ENCODE assay signal across 26 mouse cellular contexts in the genomic region with DNA sequence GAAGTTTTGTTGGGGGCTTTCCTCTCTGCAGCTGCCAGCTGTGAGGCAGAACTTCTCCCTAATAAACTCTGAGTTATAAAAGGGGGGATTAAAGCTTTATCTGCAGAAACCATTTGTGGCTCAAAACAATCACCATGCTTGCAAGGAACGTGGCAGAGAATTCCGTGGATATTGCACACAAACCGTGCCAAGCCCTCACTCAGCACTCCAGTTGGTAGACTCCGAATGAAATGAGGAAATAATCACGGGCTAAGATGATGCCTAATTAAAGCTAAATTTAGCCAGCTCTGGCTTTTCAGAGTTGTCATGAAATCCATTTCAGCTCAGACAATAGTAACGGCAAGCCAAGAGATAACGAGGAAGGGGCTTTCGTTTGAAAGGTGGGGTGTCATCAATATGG. TPM values are rescaled to one million over a fixed set of nuclear protein-coding genes. Genes with fewer than 3 reads are reported as not detected.
A peak's percentile ranks its signal among the peaks of the same experiment; 100 is the strongest.
DNase-seq lines count a peak whose midpoint lies in the region; ATAC-seq and TF ChIP-seq lines count a peak whose summit lies in the region.
"Had no signal": no experiment of that assay in that cellular context is flagged by ENCODE, and none has a peak within 500 bp of the region (broad histone marks: within the 10 kb centered on the region; RNA-seq: fewer than 3 reads in every experiment).

No protein-coding gene starts in this region.

- H3K27me3 ChIP-seq in forebrain, embryonic 15.5 days, result no peaks in the 10 kb centered on the region
- H3K27me3 ChIP-seq in intestine, embryonic 16.5 days (replicated peaks; ENCODE audit: control insufficient read depth, insufficient read depth, low read length), result no peaks in the 10 kb centered on the region
- H3K27me3 ChIP-seq: embryonic facial prominence, embryonic 15.5 days had no signal

- H3K9me3 ChIP-seq in forebrain, embryonic 15.5 days, result no peaks in the 10 kb centered on the region
- H3K9me3 ChIP-seq in intestine, embryonic 16.5 days (ENCODE audit: control insufficient read depth, low read length), result no peaks in the 10 kb centered on the region
- H3K9me3 ChIP-seq: embryonic facial prominence, embryonic 15.5 days; hindbrain, embryonic 13.5 days; limb, embryonic 10.5 days had no signal

- ATAC-seq in forebrain, embryonic 15.5 days (replicated peaks), result peak; percentile 51; the same call in 1 of the 2 replicates
- no peak for ATAC-seq in intestine, embryonic 16.5 days
- ATAC-seq: inflammation-experienced regulatory T-cells, adult 6 months had no signal

- no peak overlapping the region for H3K9ac ChIP-seq in forebrain, embryonic 15.5 days (replicated peaks)
- H3K9ac ChIP-seq in intestine, embryonic 16.5 days (ENCODE audit: low read depth, low read length), result no peak overlapping the region
- H3K9ac ChIP-seq: embryonic facial prominence, embryonic 15.5 days; heart, embryonic 13.5 days; hindbrain, embryonic 13.5 days had no signal

- H3K4me2 ChIP-seq in forebrain, embryonic 15.5 days (replicated peaks), result no peak overlapping the region
- H3K4me2 ChIP-seq in intestine, embryonic 16.5 days (ENCODE audit: low read depth, low read length), result no peak overlapping the region
- H3K4me2 ChIP-seq: embryonic facial prominence, embryonic 15.5 days; heart, embryonic 13.5 days; hindbrain, embryonic 13.5 days had no signal

- no peak overlapping the region; the same call in 1 of the 2 replicates for H3K27ac ChIP-seq in layer of hippocampus, adult 2 months
- H3K27ac ChIP-seq in bone marrow macrophage, adult 2 months (ENCODE audit: insufficient read depth, low read depth, low read length), result peak overlapping the region; percentile 92
- peak overlapping the region; percentile 55 for H3K27ac ChIP-seq in forebrain, embryonic 15.5 days (replicated peaks)
- H3K27ac ChIP-seq in intestine, embryonic 16.5 days (ENCODE audit: low read length), result no peak overlapping the region
- H3K27ac ChIP-seq: embryonic facial prominence, embryonic 15.5 days; heart, adult 2 months; heart, embryonic 13.5 days; hindbrain, embryonic 13.5 days; limb, embryonic 10.5 days had no signal

- H3K36me3 ChIP-seq in forebrain, embryonic 15.5 days, result no peaks in the 10 kb centered on the region
- H3K36me3 ChIP-seq in intestine, embryonic 16.5 days (ENCODE audit: control insufficient read depth, insufficient read depth, low read length), result no peaks in the 10 kb centered on the region
- H3K36me3 ChIP-seq: embryonic facial prominence, embryonic 15.5 days; heart, embryonic 13.5 days; hindbrain, embryonic 13.5 days; limb, embryonic 10.5 days had no signal

- 11% methylated on average over 8 of the region's 8 CpGs for WGBS in forebrain, embryonic 15.5 days
- 73% methylated on average over 8 of the region's 8 CpGs for WGBS in intestine, embryonic 16.5 days

- H3K4me3 ChIP-seq in layer of hippocampus, adult 2 months, result no peak overlapping the region
- H3K4me3 ChIP-seq in bone marrow macrophage, adult 2 months (ENCODE audit: insufficient read depth, low read length), result no peak overlapping the region
- no peak overlapping the region for H3K4me3 ChIP-seq in forebrain, embryonic 15.5 days
- H3K4me3 ChIP-seq in intestine, embryonic 16.5 days (ENCODE audit: low read length), result no peak overlapping the region
- H3K4me3 ChIP-seq: embryonic facial prominence, embryonic 15.5 days; heart, adult 2 months; heart, embryonic 13.5 days; hindbrain, embryonic 13.5 days; limb, embryonic 10.5 days had no signal

- peak; percentile 18 to 34 for DNase-seq in layer of hippocampus, adult 2 months (ENCODE audit: low spot score in 2 of 2)
- DNase-seq in layer of hippocampus, postnatal 25 days (ENCODE audit: extremely low spot score in 1 of 2, low spot score in 1 of 2), result no peak
- DNase-seq in brain, adult 2 months (ENCODE audit: low read depth, low spot score), result peak; percentile 57
- no peak for DNase-seq in kidney, adult 8-10 months
- DNase-seq: adrenal gland, adult 2 months; cerebellum, adult 8-10 months; cerebellum, postnatal 36 days; gastrocnemius, postnatal 25 days; heart, adult 2 months; heart, postnatal 14 days; kidney, adult 2 months; kidney, postnatal 10 days; liver; lung, postnatal 4 days; retina, postnatal 1 day had no signal

- peaks cover 28% of the 10 kb centered on the region for H3K4me1 ChIP-seq in bone marrow macrophage, adult 2 months (ENCODE audit: control insufficient read depth, insufficient read depth, low read length)
- H3K4me1 ChIP-seq in forebrain, embryonic 15.5 days, result peaks cover 15% of the 10 kb centered on the region
- no peaks in the 10 kb centered on the region for H3K4me1 ChIP-seq in intestine, embryonic 16.5 days (ENCODE audit: control insufficient read depth, insufficient read depth, low read length)
- H3K4me1 ChIP-seq: embryonic facial prominence, embryonic 15.5 days; hindbrain, embryonic 13.5 days; limb, embryonic 10.5 days had no signal

- TF ChIP-seq CTCF in layer of hippocampus, adult 2 months (conservative IDR thresholded peaks at IDR 0.05), result no peak
- TF ChIP-seq CTCF in bone marrow macrophage, adult 2 months (IDR thresholded peaks at IDR 0.05; ENCODE audit: low read depth, low read length), result no peak

- TF ChIP-seq POLR2A in bone marrow macrophage, adult 2 months (IDR thresholded peaks at IDR 0.05; ENCODE audit: borderline replicate concordance, low read depth, low read length), result no peak

RNA-seq across cellular contexts. Expression of a gene that starts 58.1 kb away (rescaled TPM):
- under 1 TPM; 0.49 to 0.69 TPM for total RNA-seq in layer of hippocampus, adult 2 months (2021)
- under 1 TPM; 0.49 to 0.82 TPM for total RNA-seq in layer of hippocampus, postnatal 25 days (2021)
- not detected in 2 replicates for polyA plus RNA-seq in bone marrow macrophage, adult 2 months (2012; ENCODE audit: insufficient read depth, insufficient read length, missing spikeins)
- polyA plus RNA-seq in forebrain, embryonic 15.5 days (2015; fragmentation: Nextera tagmentation; extraction: Ambion mirVana), result 2.1 and 2.4 TPM in 2 replicates
- polyA plus RNA-seq in intestine, embryonic 16.5 days (2015; fragmentation: Nextera tagmentation; extraction: Ambion mirVana), result not detected in 2 replicates
- total RNA-seq: adrenal gland, adult 2 months; gastrocnemius, postnatal 25 days; heart, adult 2 months; heart, postnatal 14 days; MEL had no signal
- polyA plus RNA-seq: adrenal gland, adult 2 months; C2C12; heart, adult 2 months; heart, embryonic 13.5 days; inflammation-experienced regulatory T-cells, adult 6 months; limb, embryonic 10.5 days; small intestine, adult 2 months had no signal

Comparison
In these comparisons a context has a peak if more than half of its experiments do, and no peak if none do; other contexts are left out.
1. DNase-seq: peak in layer of hippocampus, adult 2 months (2 of 2) and brain, adult 2 months (single experiment); none in layer of hippocampus, postnatal 25 days (0 of 2) and kidney, adult 8-10 months (0 of 2).
2. H3K27ac ChIP-seq: peak in bone marrow macrophage, adult 2 months (single experiment) and forebrain, embryonic 15.5 days (single experiment); none in layer of hippocampus, adult 2 months (single experiment) and intestine, embryonic 16.5 days (single experiment).